Mouse (Mus musculus) megakaryocyte, adult 5-6 weeks (primary cell): ENCODE results near the gene Cbx6. TPM values are rescaled to one million over a fixed set of nuclear protein-coding genes. Genes with fewer than 3 reads are reported as not detected.
A peak's percentile ranks its signal among the peaks of the same experiment; 100 is the strongest.
"Not testable (repeated sequence)": the region's sequence is repeated elsewhere in the genome, so short reads cannot be mapped to it uniquely, and the experiment has no call there.

Experiments
- ATAC-seq: 2 replicates; pipeline ENCODE4 v1.8.0; 2016; ENCODE audit warnings: mild to moderate bottlenecking, inconsistent platforms; ENCODE audit not compliant: poor library complexity, severe bottlenecking
- total RNA-seq, 2 experiments: library from RNA; stranded (forward) in 1 of 2; stranded (reverse) in 1 of 2; fragments of 153-499, 151-499 nt in 1 of 2; fragments of 221-1000, 200-1000 nt in 1 of 2; gene quantifications; 2 replicates each; pipeline versions ENCODE4 v1.2.3 to v1.2.4; 2015 to 2017

The Cbx6 gene
- total RNA-seq, 2 experiments from 2014 or later: 2.3 to 3.5 TPM

DNA sequence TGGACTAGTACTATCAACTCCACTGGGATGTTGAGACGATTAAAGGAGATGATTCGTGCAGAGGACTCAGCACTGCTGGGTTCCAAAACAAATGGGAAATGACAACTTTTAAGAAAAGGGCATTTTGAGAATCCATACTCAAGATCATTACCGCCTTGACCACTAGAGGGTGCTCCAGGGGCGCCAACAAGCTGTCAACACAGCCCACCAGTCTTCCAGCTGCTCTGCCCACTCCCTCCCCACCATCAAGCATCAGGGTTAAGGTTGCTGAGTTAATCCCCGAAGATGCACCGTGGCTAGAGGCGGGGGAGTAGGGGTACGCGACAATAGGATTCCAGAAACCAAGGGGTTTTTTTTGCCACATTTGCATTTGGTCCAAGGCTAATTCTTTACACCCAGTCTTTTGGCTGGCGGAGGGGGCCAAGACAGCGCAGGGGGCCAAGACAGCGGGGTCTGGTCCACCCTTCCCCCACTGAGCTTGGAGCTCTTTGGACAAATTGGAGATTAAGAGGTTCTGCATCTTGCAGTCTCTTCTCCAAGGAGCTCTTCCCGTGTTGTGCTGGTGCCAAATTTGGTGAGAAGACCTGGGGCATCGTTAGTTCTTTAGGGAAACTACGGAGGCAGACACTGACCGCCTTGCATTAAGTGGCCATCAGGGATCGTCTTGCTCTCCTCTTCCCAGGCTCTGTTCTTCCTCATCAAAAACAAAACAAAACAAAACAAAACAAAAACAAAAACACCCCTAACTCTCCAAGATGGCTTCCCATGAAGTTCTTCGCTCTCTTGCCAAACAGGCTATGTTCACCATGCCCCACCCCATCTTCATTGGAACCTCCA, 2.2 kb downstream of the Cbx6 start:
- ATAC-seq: peak; percentile 60; the same call in 1 of the 2 replicates

DNA sequence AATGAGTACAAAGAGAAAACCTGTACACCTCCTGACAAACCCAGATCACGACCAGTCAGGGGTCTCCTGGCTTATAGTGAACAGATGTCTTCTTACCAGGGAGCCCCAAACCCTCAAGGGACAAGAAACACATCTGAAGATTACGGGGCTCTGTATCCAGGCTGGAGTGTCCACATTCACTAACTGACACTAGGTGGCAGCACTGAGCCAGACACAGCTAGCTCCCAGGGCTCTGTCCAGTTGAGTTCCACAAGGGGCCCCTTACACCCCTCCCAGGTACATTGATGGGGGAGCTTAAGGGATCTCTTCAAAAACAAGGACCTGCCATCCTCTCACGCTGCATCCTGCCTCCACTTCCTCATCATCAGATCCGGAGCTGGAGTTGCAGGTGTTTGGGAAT, 4.1 kb downstream of the Cbx6 start:
- peak; percentile 69 for ATAC-seq

DNA sequence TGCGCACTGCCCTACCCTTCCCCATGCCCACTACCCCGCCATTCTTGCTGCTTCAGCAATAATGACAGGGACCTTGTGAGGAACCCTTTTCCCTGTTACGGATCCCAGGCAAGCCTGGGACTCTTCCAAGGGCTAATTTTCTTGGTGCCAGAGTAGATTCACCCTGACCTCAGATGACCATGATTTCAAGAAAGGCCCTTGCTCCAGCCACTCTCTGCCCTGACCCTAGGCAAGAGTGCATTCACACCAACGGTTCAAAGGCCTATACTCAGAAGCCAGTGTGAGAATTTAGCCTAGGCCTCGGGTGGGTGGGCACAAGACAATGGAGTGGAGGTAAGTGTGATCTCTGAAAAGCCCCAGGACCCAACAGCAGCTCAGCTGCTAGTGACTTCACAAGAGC, 5.1 kb downstream of the Cbx6 start:
- ATAC-seq: no peak

DNA sequence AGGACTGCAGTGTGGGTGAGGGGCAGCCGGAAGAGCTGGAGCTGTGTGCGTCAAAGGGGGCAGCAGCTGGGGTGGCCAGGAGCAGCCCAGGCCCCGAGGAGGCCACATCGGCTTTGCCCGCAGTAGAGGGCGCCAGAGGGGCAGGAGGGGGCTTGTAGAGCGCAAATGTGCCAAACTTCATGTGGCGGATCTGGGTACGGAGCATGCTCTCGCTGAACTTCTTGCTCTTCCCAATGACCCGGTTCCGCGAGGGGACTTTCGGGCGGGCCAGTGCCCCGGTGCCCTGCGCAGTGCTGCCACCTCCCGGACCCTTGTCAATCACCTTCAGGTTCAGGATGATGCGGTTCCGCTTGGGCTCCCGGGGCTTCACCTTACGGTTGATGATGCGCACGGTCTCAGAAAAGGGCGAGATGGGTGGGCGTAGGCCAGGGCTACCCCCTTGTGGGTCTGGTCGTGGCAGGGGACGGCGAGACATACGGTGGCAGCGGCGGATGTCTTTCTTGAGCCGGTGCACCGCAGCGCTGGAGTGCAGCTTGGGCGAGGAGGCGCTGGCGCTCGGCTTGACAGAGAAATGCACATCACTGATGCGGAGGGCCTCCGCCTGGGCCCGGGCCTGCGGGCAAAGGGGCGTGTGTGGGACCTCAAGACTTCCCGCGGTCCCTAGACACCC, 6.0 kb downstream of the Cbx6 start:
- no peak for ATAC-seq

DNA sequence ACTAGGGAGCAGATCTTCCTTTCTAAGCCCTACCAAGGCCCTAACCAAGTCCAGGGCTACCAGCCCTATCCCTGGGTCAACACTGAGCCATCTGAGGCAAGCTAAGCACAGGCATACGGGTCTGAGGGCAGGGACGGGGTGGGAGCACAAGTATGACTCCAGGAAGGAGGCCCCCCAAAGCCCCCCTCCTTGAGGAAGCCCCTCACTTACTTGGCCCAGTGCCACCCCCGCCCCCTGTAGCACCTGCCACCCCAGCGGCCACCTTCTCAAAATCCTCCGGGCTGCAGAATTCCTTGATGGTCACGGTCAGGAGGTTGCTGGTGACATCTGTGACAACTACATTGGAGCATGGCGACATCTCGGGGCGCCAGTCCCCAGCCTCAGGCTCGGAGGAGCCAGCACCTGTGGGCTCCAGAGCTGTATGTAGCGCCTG, 6.7 kb downstream of the Cbx6 start:
- ATAC-seq: no peak

DNA sequence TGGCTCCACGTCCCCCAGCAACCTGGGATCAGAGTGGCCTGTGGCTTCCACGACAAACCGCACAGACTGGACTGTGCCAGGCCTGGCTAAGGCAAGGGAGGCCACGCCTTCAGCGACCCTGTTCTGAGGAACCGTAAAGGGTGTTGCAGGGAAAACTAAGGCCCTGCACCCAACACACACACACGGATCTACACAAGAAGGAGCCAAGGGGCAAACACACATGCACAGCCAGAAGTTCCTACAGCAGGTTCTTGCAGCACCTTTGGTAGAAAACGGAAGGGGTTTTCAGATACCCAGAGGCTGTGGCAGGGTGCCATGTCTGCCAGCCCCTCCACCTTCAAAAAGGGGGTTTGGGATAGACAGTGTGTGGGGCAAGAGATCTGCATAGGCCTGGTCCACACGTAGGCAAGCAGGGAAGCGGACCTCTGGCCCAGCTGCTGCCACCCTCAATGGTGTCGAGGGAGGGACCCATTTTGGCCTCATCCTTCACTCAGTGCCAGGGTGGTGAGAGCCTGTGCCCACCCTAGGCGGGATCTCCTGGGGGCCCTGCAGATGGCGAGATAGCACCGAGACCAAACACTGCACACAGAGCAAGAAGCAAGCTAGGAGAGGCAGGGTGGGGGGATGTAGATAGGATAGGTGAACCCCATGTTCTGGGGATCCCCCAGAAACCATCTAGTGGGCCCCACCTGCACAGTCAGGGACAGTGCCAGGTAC, 7.3 kb downstream of the Cbx6 start:
- ATAC-seq: no peak

DNA sequence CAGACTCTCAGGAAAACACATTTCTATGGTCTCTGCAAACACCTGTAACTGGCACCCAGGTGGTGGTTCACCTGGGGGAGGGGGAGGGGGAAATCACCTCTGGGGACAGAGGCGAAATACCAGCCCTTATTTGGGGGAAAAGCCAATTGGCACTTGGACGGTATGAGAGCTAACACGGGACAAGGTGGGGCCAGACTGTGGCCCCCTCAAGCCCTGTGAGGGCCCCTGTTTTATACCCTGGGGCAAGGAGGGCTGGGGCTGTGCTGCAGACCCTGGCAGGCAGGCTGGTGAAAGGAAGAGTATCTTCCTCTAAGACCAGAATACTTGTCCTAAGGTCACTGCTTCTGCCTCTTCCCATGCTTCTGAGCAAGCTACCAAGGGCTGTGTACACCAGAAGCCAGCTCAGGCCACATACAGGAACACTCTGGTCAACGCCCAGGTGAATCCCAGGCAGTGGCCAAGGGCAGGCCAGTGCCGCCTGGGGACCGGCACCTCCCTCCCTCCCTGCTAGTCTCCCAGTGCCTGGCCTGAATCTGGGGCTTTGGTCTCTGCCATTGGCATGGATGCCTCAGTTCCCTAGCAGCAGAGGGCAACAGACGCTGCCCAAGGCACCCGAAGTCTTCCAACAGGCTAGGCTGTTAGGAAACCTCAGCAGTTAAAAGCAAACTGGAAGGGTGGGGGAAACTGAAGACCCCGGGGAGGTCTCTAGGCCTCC, 8.1 kb downstream of the Cbx6 start:
- ATAC-seq: no peak

DNA sequence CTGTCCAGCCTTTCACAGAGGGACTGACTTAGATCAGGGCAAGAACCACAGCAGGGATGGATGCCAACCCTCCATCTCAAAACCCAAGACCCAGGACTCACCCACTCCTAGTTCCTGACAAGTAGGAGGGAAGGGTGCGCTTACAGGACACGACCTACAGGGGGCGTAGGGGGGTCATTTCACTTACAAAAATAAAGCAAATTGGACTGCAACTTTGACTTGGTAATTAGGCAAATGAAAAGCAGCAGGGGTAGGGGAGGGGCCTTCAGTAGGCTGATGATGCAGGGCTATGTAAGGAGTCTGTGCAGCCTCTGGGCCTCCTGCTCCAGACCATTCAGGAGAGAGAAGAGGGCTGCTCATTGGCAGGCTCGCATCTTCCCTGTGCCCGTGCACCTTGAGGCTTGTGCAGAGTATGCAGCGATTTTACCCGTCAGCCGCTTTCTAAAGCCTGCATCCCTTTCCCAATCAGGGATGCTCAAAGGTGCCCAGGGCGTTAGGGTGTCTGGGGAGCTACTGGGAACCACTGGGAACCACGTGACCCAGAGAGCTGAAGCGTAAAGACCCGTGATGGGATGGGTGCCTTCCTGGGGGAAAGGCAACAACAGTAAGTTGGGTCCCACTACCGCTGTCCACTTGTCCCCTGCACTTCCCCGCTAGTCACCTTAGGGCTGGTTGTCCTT, 9.2 kb downstream of the Cbx6 start:
- ATAC-seq: no peak

DNA sequence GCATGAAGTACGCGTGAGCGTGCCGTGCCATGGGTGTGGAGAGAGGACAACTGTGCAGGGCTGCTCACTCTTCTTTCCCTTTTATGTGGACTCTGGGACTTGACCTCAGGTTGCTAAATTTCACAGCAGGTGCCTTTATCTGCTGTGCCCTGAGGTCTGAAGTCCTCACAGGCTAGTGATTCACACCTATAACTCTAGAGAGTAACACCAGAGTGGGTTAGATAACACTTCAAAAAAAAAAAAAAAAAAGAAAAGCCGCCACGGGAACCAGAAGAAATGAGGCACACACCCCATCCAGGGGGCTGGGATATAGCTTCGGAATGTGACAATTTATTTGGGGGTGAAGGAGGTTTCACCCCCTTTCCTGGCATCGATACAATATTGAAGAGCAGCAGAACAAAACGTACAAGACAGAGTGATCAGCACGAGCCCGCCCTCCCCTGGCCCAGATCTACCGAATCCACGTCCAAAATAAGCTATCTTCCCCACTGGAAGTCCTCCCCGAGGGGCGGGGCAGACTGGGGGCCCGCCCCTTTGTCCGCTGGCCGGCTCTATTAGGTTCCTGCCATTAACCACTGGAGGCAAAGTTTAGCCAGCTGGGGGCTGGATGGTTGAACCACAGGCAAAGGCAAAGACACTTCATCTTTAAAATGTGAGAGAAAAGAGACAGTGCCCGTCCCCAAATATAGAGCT, 10.8 kb downstream of the Cbx6 start:
- ATAC-seq: no peak

DNA sequence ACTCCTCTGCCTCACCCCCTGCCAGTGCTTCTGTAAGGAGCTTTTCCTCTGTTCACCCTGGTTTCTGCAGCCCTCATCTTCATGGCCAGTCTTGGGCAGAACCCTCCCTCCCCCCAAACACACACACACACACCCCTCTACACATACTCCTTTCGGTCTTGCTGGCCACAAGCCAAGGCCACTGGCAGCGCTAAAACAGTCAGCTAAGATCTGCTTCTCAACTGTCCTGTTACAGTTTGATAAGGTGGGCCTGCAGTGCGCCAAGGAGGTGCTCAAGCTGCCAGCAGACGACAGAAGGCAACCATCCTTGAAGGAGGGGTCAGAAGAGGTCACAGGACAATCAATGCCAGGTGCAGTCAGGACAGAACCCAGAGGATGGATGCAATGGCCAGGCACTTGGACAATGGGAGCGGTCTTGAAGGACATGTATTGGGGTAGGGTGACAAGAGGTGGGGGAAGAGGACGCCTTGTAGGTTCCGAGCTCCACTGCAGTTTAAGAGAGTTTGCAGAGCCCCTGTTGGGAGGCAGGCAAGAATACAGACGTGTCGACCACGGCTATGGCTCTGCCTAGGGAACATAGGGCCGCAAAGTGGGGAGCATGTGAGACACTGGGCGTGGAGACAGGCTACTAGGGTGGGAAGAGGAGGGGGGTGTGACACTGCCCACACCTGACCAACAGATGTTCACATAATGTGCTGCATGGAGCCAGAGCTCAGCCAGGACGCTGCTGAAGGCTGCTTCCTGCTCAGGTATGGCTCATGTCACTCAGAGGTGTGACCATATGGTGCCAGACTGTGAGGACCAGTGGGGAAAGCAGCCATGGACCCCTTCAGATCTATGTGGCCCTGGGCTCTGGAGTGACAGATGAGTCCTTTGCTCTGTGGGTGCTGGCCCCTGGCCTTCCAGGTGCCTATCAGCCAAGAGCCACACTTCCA, 12.0 kb downstream of the Cbx6 start:
- ATAC-seq: no peak

DNA sequence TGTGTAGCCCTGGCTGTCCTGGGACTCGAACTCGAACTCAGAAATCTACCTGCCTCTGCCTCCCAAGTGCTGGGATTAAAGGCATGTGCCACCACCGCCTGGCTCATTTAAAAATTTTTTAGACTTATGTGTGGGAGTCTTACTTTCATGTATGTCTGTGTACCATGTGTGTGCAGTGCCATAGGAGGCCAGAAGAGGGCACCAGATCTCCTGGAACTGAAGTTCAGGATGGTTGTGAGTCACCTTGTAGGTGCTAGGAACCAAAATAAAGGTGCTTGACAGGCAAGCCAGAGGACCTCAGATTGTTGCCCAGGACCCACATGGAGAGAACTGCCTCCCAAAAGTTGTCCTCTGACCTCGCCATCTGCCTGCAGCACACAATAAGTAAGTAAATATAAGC, 16.2 kb downstream of the Cbx6 start:
- no peak for ATAC-seq

DNA sequence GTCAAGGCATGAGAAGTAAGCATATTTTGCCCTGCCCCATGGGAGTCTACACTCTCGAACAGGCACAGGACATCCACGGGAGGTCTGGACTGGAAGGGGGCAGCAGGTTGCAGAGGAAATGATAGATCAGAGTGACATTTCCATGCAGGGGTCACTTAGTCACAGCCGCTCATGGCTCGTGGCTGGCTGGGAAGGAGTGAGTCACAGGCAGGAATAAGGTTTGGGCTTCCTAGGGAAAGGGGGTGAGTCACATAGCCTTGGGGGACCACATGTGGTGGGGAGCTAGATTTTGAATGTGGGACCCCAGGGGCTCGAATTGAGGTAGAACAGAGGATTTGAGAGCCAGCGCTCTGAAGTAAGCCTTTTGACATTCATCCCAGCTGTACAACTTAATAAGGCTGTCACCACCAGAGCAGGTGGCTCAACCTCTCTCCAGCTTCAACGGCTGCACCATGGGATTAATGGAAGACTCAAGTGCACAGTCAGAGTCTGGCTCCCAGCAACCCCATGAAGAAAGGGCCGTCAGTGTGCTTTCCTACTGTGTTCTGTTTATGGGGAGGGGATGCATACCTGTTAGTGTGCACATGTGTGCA, 20.7 kb downstream of the Cbx6 start:
- ATAC-seq: no peak

DNA sequence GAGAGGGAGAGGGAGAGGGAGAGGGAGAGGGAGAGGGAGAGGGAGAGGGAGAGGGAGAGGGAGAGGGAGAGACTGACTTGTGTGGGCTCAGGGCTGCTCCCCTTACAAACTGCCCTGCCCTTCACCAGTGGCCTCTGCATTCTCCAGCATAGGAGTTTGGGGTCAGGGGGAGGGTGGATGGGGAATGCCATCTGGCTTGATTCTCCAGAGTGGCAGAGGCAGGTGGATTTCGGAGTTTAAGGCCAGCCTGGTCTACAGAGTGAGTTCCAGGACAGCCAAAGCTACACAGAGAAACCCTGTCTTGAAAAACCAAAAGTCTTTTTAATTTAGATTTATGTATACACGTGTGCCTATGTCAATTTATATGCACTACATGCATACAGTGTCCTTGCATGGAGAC, 21.6 kb downstream of the Cbx6 start:
- ATAC-seq: not testable (repeated sequence)

DNA sequence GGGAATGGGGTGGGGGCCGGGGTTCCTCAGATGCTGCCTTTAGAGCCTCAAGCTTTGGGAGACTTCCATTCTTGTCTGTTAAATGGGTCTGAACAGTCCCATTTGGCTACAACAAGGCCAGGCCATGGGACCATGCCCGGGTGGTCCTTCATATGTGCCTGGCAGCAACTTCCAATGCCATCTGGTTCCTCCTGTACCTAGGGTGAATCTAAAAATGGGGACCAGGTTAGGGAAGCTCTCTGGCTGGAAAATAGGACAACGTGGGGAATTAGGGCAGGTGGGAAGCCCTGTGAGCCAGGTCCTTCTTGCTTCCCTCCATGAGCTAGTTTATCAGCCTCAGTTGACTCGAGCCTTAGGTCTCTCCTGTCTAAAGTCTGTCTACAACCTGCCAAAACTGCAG, 23.5 kb downstream of the Cbx6 start:
- no peak for ATAC-seq

DNA sequence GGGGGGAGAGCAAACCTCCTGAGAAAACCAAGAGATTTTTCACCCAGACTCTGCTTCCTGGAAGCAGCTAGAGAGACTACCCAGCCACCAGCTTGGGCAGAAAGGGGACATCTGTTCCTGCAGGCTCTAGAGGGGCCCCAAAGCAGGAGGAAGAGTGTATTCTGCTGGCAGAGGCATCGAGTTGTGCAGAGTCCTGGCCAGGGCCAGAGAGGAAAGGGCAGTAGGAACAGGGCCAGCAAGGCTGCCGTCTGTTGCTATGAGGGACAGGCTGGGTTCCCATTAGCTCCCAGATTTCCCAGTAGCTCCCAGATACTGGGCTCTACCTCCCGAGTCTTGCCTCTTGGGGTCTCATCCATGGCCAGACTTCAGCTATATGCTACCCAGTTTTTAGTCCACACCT, 24.4 kb downstream of the Cbx6 start:
- ATAC-seq: no peak

DNA sequence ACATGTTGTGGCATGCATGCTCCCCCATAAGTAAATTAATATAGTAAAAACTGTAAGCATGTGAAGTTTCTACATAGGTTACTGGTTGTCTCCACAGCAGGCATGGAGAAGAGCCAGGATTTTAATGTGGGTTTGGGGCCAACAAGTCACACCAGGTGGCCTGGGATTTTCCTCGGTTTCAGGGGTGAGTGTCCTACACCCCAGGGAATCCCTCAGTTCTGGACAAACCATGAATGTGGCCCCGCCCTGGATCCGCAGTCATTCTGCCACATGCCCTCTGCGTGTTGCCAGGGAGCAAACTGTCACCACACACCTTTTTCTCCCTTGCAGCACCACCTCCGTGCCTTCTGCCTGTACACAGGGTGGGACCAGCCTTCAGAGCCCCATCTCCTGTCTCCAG, 25.8 kb downstream of the Cbx6 start:
- ATAC-seq: no peak

DNA sequence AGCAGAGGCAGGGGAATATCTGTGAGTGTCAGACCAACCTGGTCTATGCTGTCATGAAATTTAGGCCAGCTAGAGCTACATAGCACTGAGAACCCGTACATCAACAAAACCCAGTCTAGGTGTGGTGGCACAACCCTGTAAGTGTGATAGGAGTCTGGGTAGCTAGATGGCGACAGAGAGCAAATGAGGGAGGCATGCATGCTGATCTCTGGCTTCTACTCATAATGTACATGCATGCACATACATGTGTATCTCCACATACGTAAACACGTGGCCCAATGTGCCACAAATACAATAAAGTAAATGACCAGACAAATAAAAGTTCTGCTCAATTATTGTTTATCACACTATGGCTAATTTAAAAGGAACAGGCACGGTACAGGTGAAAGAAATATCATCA, 26.4 kb downstream of the Cbx6 start:
- ATAC-seq: peak; percentile 63; the same call in 1 of the 2 replicates

DNA sequence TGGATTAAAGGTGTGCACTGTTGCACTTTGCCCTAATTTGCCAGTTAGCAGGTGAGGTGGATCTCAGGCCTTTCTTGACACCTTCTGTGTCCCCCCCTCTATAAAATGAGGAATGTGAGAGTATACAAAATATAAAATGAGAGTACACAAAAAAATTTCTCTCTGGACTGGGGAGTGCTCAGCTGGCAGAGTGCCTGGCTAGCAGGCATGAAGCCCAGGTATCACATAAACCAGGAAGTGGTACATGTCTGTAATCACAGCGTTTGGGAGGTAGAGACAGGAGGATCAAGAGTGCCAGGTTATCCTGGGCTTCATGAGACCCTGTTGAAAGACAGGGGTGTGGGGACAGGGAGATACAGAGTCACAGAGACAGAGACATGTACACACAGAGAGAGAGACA, 27.4 kb downstream of the Cbx6 start:
- ATAC-seq: no peak
